Mouse (Mus musculus) myocyte (in vitro differentiated cells): ENCODE measurements around the gene Klhl41.

Experiments used
- POLR2AphosphoS2 ChIP-seq: IDR thresholded peaks from one replicate; pipeline ENCODE4 v1.6.1; 2011; ENCODE audit warnings: low read depth, control low read depth; ENCODE audit not compliant: insufficient read length
- SRF ChIP-seq: IDR thresholded peaks from one replicate; pipeline ENCODE4 v1.6.1; 2011; ENCODE audit warnings: low read depth; ENCODE audit not compliant: control insufficient read depth, insufficient read length

- TF ChIP-seq SRF (no peak), POLR2AphosphoS2 (no peak)
Measured at GRCm38 (mm10) chr2:69690214-69690613, 20.3 kb downstream of the Klhl41 start.
